Mouse (Mus musculus): ENCODE measurements around the gene Evx2.

- TF ChIP-seq GATA1 (IDR thresholded peaks at IDR 0.05; ENCODE audit: low read length) (no peak), TAL1 (IDR thresholded peaks at IDR 0.05; ENCODE audit: low read length) (no peak)
Observed at GRCm38 (mm10) chr2:74698201-74699052, 39.1 kb upstream of the Evx2 start.
